Mouse (Mus musculus) limb, embryonic 14.5 days (tissue): ENCODE measurements around the gene Lrfn1. TPM values are rescaled to one million over a fixed set of nuclear protein-coding genes. Genes with fewer than 3 reads are reported as not detected.

Experiments
- ATAC-seq: fragments of 200-750 bp; cut with Nextera tagmentation; 2 replicates; pipeline ENCODE4 v1.8.0; 2017; ENCODE audit warnings: low read depth, moderate number of reproducible peaks, moderate TSS enrichment; ENCODE audit not compliant: low FRiP score
- DNase-seq: peaks from one replicate; pipeline ENCODE4 v3.0.0-alpha.2; 2015; ENCODE audit warnings: low spot score
- H3K27ac ChIP-seq: fragments of 300-500 bp; sonication (generic); replicated peaks from 2 replicates; pipeline ENCODE4 v1.5.1; 2014; ENCODE audit warnings: low read depth, mild to moderate bottlenecking, low read length, moderate library complexity, mixed read lengths
- H3K27me3 ChIP-seq: fragments of 300-500 bp; sonication (generic); 2 replicates; pipeline ENCODE4 v1.6.1; 2014; ENCODE audit warnings: low read length, mixed read lengths; ENCODE audit not compliant: control insufficient read depth, insufficient read depth
- H3K36me3 ChIP-seq: fragments of 300-500 bp; sonication (generic); 2 replicates; pipeline ENCODE4 v1.6.1; 2014; ENCODE audit warnings: mild to moderate bottlenecking, low read length, moderate library complexity, mixed read lengths; ENCODE audit not compliant: control insufficient read depth, insufficient read depth
- H3K4me1 ChIP-seq: fragments of 300-500 bp; sonication (generic); 2 replicates; pipeline ENCODE4 v1.6.1; 2014; ENCODE audit warnings: antibody characterized with exemption, low read length, mixed read lengths; ENCODE audit not compliant: control insufficient read depth, insufficient read depth
- H3K4me2 ChIP-seq: fragments of 300-500 bp; sonication (generic); replicated peaks from 2 replicates; pipeline ENCODE4 v1.6.1; 2014; ENCODE audit warnings: low read depth, mild to moderate bottlenecking, low read length, moderate library complexity; ENCODE audit not compliant: severe bottlenecking
- H3K4me3 ChIP-seq: fragments of 300-500 bp; sonication (generic); replicated peaks from 2 replicates; pipeline ENCODE4 v1.5.1; 2014; ENCODE audit warnings: low read length
- H3K9ac ChIP-seq: fragments of 300-500 bp; sonication (generic); 2 replicates; pipeline ENCODE4 v1.6.1; 2014; ENCODE audit warnings: mild to moderate bottlenecking, low read depth, low read length, moderate library complexity; ENCODE audit not compliant: severe bottlenecking
- H3K9me3 ChIP-seq: fragments of 300-500 bp; sonication (generic); 2 replicates; pipeline ENCODE4 v1.6.1; 2016; ENCODE audit warnings: low read length; ENCODE audit not compliant: control insufficient read depth
- POLR2A ChIP-seq: fragments of 200-500 bp; IDR thresholded peaks from 2 replicates; pipeline ENCODE4 v1.8.0; 2012; ENCODE audit warnings: inconsistent platforms, mild to moderate bottlenecking, moderate library complexity, borderline replicate concordance; ENCODE audit not compliant: insufficient read depth, insufficient read length; ENCODE audit errors: extremely low read depth
- WGBS: fragments of 180-500 bp; shearing (Covaris S2); extraction: QIAGEN DNeasy Blood & Tissue Kit; methylation state at CpG from one replicate; pipeline ENCODE4 v1.1.7; 2014; 5-methylcytosine and 5-hydroxymethylcytosine counted together
- polyA plus RNA-seq, 2 experiments: library from polyadenylated mRNA; depleted of rRNA in 1 of 2; stranded (reverse) in 1 of 2; unstranded in 1 of 2; fragments of >200 nt; fragmentation: Nextera tagmentation in 1 of 2; extraction: Ambion mirVana in 1 of 2; gene quantifications; 2 replicates each; pipeline versions ENCODE4 v1.2.1 to v1.2.3; 2012 to 2014

The Lrfn1 gene
- polyA plus RNA-seq, 2 experiments: 5.9 to 18.7 TPM

- ATAC-seq: no peak
- Histone ChIP-seq H3K27me3 (no peaks in the 10 kb centered on the region), H3K4me3 (no peak overlapping the region), H3K9ac (no peak overlapping the region), H3K4me2 (no peak overlapping the region), H3K27ac (no peak overlapping the region), H3K9me3 (no peaks in the 10 kb centered on the region), H3K36me3 (no peaks in the 10 kb centered on the region), H3K4me1 (0 out of 2 replicates have a peak, but pooled peaks cover 6% of the 10 kb centered on the region)
- no peak for DNase-seq
- TF ChIP-seq POLR2A: no peak
- 86% methylated on average over 14 of the region's 14 CpGs for WGBS
Observed at GRCm38 (mm10) chr7:28441776-28442485, 9.8 kb upstream of the Lrfn1 start.

DNA sequence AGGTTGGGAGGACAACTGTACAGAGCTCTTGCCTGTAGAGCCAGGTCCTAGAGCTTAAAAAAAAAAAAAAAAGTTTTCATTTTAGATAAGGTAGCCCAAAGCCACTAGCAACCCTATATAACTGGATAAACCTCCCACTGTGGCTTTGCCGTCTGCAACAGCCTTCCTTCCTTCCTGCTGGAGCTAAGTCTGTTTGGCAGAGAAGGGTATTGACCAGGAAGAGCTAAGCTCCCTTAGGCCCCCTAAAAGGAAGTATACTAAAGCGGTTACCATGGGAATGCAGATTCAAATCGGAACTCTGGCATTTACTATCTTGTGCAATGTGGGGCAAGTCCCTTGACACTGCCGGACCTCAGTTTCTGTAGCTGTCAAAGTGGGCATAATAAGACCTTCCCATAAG lies 9.1 kb upstream of the Lrfn1 start:
- no peak for TF ChIP-seq POLR2A
- H3K9me3 ChIP-seq: no peaks in the 10 kb centered on the region
- no peaks in the 10 kb centered on the region for H3K4me1 ChIP-seq
- H3K4me3 ChIP-seq: no peak overlapping the region
- no peaks in the 10 kb centered on the region for H3K27me3 ChIP-seq
- H3K27ac ChIP-seq: no peak overlapping the region
- DNase-seq: peak; percentile 15
- H3K9ac ChIP-seq: no peak overlapping the region
- H3K36me3 ChIP-seq: no peaks in the 10 kb centered on the region
- ATAC-seq: no peak
- 27% methylated on average over 4 of the region's 4 CpGs for WGBS
- no peak overlapping the region for H3K4me2 ChIP-seq

DNA sequence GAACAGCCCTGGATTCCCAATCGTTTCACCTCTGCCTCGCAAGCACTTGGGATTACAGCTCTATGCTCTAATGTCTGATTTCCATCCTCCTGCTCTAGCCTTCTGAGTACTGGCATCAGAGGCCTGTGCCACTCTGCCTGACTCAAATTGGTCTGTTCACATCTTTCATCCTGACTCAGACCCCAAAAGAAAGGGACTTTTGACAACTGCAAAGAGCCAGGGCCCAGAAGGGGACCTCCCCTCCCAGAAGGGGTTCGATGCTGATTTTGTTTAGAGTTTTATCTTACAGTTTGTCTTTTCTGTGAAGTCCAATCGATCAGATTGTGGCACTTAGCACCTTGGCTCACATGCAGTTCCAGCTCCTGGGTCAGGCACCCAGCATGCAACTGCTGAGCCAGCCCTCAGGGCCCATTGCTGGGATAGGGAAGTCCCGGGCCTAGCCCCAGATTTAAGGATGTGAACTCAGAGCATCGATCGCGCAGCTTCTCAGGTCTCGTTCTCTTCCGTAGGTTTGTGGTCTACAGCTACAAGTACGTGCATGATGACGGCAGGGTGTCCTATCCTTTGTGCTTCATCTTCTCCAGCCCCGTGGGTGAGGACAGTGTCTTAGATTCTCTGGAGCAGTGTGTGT lies 7.3 kb upstream of the Lrfn1 start:
- no peak overlapping the region for H3K9ac ChIP-seq
- no peaks in the 10 kb centered on the region for H3K36me3 ChIP-seq
- WGBS: 85% methylated on average over 13 of the region's 13 CpGs
- no peak overlapping the region for H3K27ac ChIP-seq
- H3K4me2 ChIP-seq: no peak overlapping the region
- no peak for DNase-seq
- TF ChIP-seq POLR2A: no peak
- no peaks in the 10 kb centered on the region for H3K4me1 ChIP-seq
- no peaks in the 10 kb centered on the region for H3K9me3 ChIP-seq
- H3K27me3 ChIP-seq: no peaks in the 10 kb centered on the region
- no peak for ATAC-seq
- no peak overlapping the region for H3K4me3 ChIP-seq

- Histone ChIP-seq H3K4me1 (no peaks in the 10 kb centered on the region), H3K27ac (no peak overlapping the region), H3K27me3 (no peaks in the 10 kb centered on the region), H3K9me3 (no peaks in the 10 kb centered on the region), H3K9ac (no peak overlapping the region), H3K4me3 (no peak overlapping the region), H3K4me2 (no peak overlapping the region), H3K36me3 (no peaks in the 10 kb centered on the region)
- DNase-seq (peak; percentile 42), ATAC-seq (no peak)
- TF ChIP-seq POLR2A: no peak
- 3% methylated on average over 12 of the region's 12 CpGs for WGBS
Observed at GRCm38 (mm10) chr7:28446446-28446845, 5.3 kb upstream of the Lrfn1 start.

DNA sequence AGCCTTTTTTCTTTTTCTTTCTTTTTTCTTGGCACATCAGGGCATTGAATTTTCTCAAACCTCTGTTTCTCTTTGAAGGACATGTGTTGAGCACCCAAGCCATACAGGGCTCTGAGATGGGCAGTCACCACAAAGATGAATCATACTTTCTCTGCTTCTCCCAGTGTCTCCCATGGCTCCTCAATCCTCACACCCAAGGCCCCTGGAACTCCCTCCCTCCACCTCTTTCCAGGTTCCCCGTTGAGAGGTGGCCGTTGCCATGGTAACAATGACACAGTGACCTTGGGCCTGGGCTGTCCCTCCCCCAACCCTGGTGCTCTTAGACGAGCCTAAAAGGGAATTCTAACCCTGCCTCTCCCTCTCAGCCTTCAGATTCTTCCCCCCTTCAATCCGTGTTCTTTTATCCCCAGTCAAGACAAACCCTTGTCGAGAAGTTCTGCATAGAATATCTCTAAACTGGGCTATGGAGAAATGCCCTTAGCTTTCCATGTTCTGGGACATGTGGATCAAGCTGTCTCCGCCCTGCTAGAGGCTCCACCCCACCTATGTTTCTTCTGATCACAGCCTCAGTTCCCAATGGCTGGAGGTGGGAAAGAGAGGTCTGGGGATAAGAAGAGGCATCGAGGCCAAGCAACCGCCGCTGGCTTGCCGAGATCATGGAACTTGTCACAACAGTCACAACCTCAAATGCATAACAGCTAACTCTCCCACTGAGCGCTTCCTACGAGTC lies 4.5 kb upstream of the Lrfn1 start:
- ATAC-seq: no peak

More for the DNA sequence above, 4.5 kb upstream of the Lrfn1 start:
- no peak for DNase-seq
- Histone ChIP-seq H3K4me3 (no peak overlapping the region), H3K27ac (no peak overlapping the region), H3K4me1 (no peaks in the 10 kb centered on the region; the same call in 1 of the 2 replicates), H3K9ac (no peak overlapping the region), H3K9me3 (no peaks in the 10 kb centered on the region), H3K4me2 (no peak overlapping the region), H3K27me3 (no peaks in the 10 kb centered on the region), H3K36me3 (no peaks in the 10 kb centered on the region)
- WGBS: 16% methylated on average over 12 of the region's 12 CpGs
- TF ChIP-seq POLR2A: no peak
